Mouse (Mus musculus): ENCODE data around the gene Twsg1. TPM values are rescaled to one million over a fixed set of nuclear protein-coding genes. Genes with fewer than 3 reads are reported as not detected.

The Twsg1 gene
- polyA plus RNA-seq, 1 experiment from 2014 or later = 92.9 TPM

DNA sequence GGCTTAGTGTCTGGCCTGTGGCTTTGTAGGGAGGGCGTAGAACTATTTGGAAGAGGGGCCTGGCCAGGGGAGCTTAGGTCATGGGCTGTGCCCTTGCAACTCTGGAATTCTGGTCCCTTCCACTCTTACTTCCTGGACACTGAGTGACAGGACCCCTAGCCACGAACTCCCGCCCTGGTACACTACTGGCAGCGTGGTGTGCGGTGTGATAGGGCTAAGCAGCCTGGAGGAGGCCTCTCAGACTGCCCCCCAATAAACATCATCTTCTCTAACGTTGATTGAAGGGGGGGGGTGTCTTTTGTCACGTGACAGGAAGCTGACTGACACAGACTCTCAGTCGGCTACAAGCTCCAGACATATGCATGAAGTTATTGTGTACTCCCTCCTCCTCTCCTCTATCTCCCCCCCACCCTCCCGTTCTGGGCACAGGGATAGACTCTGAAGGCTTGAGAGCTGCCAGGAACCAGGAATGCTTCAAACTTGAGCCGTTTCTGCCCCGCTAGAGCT, 44.1 kb downstream of the Twsg1 start:
- no peak overlapping the region for H3K4me2 ChIP-seq (replicated peaks)
- WGBS = 68% methylated on average over 11 of the region's 11 CpGs
- H3K9me3 ChIP-seq = no peaks in the 10 kb centered on the region
- no peaks in the 10 kb centered on the region for H3K36me3 ChIP-seq
- H3K4me1 ChIP-seq = 0 out of 2 replicates have a peak, but pooled peaks cover 3% of the 10 kb centered on the region
- no peak for ATAC-seq (ENCODE audit: low FRiP score, low read depth)
- no peaks in the 10 kb centered on the region for H3K27me3 ChIP-seq
- H3K27ac ChIP-seq (replicated peaks) = no peak overlapping the region
- H3K9ac ChIP-seq (replicated peaks) = no peak overlapping the region
- H3K4me3 ChIP-seq = no peak overlapping the region

DNA sequence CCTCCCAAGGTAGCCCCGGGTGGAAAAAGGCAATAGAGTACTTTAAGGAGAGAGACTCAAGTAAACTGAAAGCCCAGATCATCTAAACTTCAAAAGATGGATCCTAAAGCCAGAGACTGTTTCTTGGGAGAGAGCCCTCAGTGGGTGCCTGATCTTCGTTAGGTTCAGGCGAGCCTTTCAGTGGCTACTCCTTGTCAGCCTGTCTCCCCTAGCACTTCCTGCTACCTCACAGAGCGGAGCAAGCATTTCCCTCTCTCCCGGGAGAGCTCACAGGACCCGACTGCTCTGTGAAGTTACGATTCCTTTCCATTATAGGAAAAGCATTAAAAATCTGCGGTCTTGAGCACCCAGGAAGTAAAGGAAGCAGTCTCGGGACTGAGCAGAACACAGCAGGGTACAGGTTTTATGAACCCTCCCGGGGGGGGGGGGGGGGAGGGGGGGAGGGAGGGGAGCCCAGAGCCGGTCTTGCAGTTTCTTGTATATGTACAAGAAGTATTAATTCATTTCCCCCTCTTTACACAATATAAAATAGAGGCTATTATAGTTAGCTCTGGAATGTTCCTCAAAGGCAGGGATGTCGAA, 44.6 kb downstream of the Twsg1 start:
- Histone ChIP-seq H3K4me1 (0 out of 2 replicates have a peak, but pooled peaks cover 3% of the 10 kb centered on the region), H3K36me3 (no peaks in the 10 kb centered on the region), H3K9ac (replicated peaks) (no peak overlapping the region), H3K4me2 (replicated peaks) (no peak overlapping the region), H3K9me3 (no peaks in the 10 kb centered on the region), H3K27me3 (no peaks in the 10 kb centered on the region), H3K27ac (replicated peaks) (no peak overlapping the region), H3K4me3 (no peak overlapping the region)
- 46% methylated on average over 11 of the region's 12 CpGs for WGBS
- no peak for ATAC-seq (ENCODE audit: low FRiP score, low read depth)

- Histone ChIP-seq H3K4me1 (0 out of 2 replicates have a peak, but pooled peaks cover 3% of the 10 kb centered on the region), H3K4me3 (no peak overlapping the region), H3K9me3 (no peaks in the 10 kb centered on the region), H3K36me3 (no peaks in the 10 kb centered on the region), H3K27ac (replicated peaks) (no peak overlapping the region), H3K4me2 (replicated peaks) (no peak overlapping the region), H3K27me3 (no peaks in the 10 kb centered on the region), H3K9ac (replicated peaks) (no peak overlapping the region)
- WGBS = 71% methylated on average over 14 of the region's 14 CpGs
- ATAC-seq (ENCODE audit: low FRiP score, low read depth) = no peak
Measured at GRCm38 (mm10) chr17:65905241-65905640, 45.8 kb downstream of the Twsg1 start.

DNA sequence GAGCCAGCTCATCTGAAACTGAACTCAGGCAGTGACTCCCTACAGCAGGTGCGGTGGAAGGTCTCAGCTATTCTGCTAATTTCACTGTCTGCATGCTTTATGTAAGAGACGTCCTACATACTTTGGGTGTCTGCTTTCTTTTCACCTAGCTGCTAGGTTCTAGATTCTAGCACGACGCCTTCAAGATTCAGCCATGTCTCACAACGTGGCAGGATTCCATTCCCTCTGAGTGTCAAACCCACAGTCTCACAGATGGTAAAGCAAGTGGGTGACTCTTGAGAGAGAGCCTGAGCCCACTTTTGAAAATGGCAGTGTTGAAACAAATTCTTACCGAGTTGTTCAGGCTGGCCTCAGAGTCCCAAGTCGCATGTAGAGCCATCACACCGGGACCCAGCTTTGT, 47.2 kb downstream of the Twsg1 start:
- Histone ChIP-seq H3K36me3 (no peaks in the 10 kb centered on the region), H3K9me3 (no peaks in the 10 kb centered on the region), H3K9ac (replicated peaks) (no peak overlapping the region), H3K4me2 (replicated peaks) (no peak overlapping the region), H3K4me1 (0 out of 2 replicates have a peak, but pooled peaks cover 3% of the 10 kb centered on the region), H3K27me3 (no peaks in the 10 kb centered on the region), H3K4me3 (no peak overlapping the region), H3K27ac (replicated peaks) (no peak overlapping the region)
- no peak for ATAC-seq (ENCODE audit: low FRiP score, low read depth)
- WGBS = 92% methylated on average over 8 of the region's 8 CpGs

DNA sequence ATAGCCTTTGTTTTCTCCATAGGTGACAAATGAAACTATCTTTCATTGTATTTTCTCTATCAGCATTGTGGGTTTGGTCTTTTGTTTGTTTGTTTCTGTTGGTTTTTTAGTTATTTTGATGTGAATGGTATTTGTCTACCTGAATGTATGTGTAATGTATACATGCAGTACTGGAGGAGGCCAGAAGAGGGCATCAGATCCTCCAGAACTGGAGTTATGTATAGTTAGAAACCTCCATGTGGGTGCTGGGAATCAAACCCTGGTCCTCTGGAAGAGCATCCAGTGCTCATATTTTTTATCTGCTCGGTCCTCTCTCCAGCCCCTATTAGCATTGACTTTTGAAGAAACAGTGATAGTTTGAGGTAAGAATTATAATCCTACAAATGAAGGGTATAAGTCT, 48.0 kb downstream of the Twsg1 start:
- Histone ChIP-seq H3K9me3 (no peaks in the 10 kb centered on the region), H3K36me3 (no peaks in the 10 kb centered on the region), H3K4me1 (0 out of 2 replicates have a peak, but pooled peaks cover 3% of the 10 kb centered on the region), H3K4me3 (no peak overlapping the region), H3K27me3 (no peaks in the 10 kb centered on the region), H3K4me2 (replicated peaks) (no peak overlapping the region), H3K27ac (replicated peaks) (no peak overlapping the region), H3K9ac (replicated peaks) (no peak overlapping the region)
- ATAC-seq (ENCODE audit: low FRiP score, low read depth) = no peak
- WGBS = 94% methylated on average over 1 of the region's 1 CpGs

- no peaks in the 10 kb centered on the region for H3K27me3 ChIP-seq
- no peak overlapping the region for H3K9ac ChIP-seq (replicated peaks)
- no peak overlapping the region for H3K27ac ChIP-seq (replicated peaks)
- no peak overlapping the region for H3K4me2 ChIP-seq (replicated peaks)
- no peak for ATAC-seq (ENCODE audit: low FRiP score, low read depth)
- 0 out of 2 replicates have a peak, but pooled peaks cover 3% of the 10 kb centered on the region for H3K4me1 ChIP-seq
- H3K36me3 ChIP-seq = no peaks in the 10 kb centered on the region
- 90% methylated on average over 6 of the region's 6 CpGs for WGBS
- no peaks in the 10 kb centered on the region for H3K9me3 ChIP-seq
- no peak overlapping the region for H3K4me3 ChIP-seq
Measured at GRCm38 (mm10) chr17:65902281-65902680, 48.7 kb downstream of the Twsg1 start.

- no peak for ATAC-seq (ENCODE audit: low FRiP score, low read depth)
- H3K27me3 ChIP-seq = no peaks in the 10 kb centered on the region
Measured at GRCm38 (mm10) chr17:65896016-65896415, 55.0 kb downstream of the Twsg1 start.

DNA sequence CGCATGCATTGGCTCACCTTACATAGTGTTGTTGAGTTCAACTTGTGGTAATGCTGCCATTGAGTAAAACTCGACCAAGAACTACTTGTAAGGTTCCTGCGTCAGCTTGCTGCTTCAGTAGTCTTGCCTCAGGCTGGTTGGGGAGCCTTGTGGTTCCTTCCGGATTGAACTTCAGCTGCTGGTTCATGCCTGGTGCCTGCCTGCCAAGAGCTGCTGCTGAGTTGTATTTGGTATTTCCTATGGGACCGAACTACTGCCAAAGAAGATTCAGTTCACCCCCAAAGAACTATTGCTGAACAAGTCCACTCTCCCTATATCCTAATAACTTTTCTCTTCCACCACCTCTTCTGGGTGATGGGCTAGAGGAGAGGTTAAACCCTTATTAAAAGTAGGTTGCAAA, 61.5 kb downstream of the Twsg1 start:
- Histone ChIP-seq H3K9ac (replicated peaks) (no peak overlapping the region), H3K4me1 (peaks cover 8% of the 10 kb centered on the region), H3K27ac (replicated peaks) (no peak overlapping the region), H3K27me3 (no peaks in the 10 kb centered on the region), H3K36me3 (no peaks in the 10 kb centered on the region), H3K9me3 (no peaks in the 10 kb centered on the region), H3K4me3 (no peak overlapping the region), H3K4me2 (replicated peaks) (no peak overlapping the region)
- 83% methylated on average over 5 of the region's 5 CpGs for WGBS
- no peak for ATAC-seq (ENCODE audit: low FRiP score, low read depth)

More at GRCm38 (mm10) chr17:65896016-65896415, 55.0 kb downstream of the Twsg1 start:
- Histone ChIP-seq H3K27ac (replicated peaks) (no peak overlapping the region), H3K4me3 (no peak overlapping the region), H3K4me2 (replicated peaks) (no peak overlapping the region), H3K36me3 (no peaks in the 10 kb centered on the region), H3K9me3 (no peaks in the 10 kb centered on the region), H3K4me1 (no peaks in the 10 kb centered on the region), H3K9ac (replicated peaks) (no peak overlapping the region)
- WGBS = 62% methylated on average over 3 of the region's 3 CpGs

GRCm38 (mm10) chr17:65886571-65886970, 64.5 kb downstream of the Twsg1 start:
- peak overlapping the region; percentile 44; the same call in 1 of the 2 replicates for H3K9ac ChIP-seq (replicated peaks)
- H3K4me1 ChIP-seq = peaks cover 23% of the 10 kb centered on the region
- no peaks in the 10 kb centered on the region for H3K36me3 ChIP-seq
- no peaks in the 10 kb centered on the region for H3K27me3 ChIP-seq
- WGBS = 87% methylated on average over 9 of the region's 9 CpGs
- ATAC-seq (ENCODE audit: low FRiP score, low read depth) = no peak
- H3K4me3 ChIP-seq = peak overlapping the region; percentile 83
- peak overlapping the region; percentile 96; the same call in 1 of the 2 replicates for H3K27ac ChIP-seq (replicated peaks)
- peak overlapping the region; percentile 94 for H3K4me2 ChIP-seq (replicated peaks)
- H3K9me3 ChIP-seq = no peaks in the 10 kb centered on the region

- ATAC-seq (ENCODE audit: low FRiP score, low read depth) = no peak
- H3K9ac ChIP-seq (replicated peaks) = peak within 1 kb of the TSS; percentile 90
- no peaks in the 10 kb centered on the region for H3K27me3 ChIP-seq
- H3K4me1 ChIP-seq = peaks cover 23% of the 10 kb centered on the region
- H3K4me3 ChIP-seq = peak within 1 kb of the TSS; percentile 83
- H3K27ac ChIP-seq (replicated peaks) = peak within 1 kb of the TSS; percentile 96
- no peaks in the 10 kb centered on the region for H3K9me3 ChIP-seq
- peak within 1 kb of the TSS; percentile 94 for H3K4me2 ChIP-seq (replicated peaks)
- H3K36me3 ChIP-seq = no peaks in the 10 kb centered on the region
- WGBS = 11% methylated on average over 14 of the region's 14 CpGs
Measured at GRCm38 (mm10) chr17:65885697-65886529, 65.1 kb downstream of the Twsg1 start, which contains the start of gene Ralbp1. Gene Ralbp1 (minus strand): TSS chr17:65885798.

- Histone ChIP-seq H3K27me3 (no peaks in the 10 kb centered on the region), H3K27ac (replicated peaks) (peak overlapping the region; percentile 96), H3K4me2 (replicated peaks) (peak overlapping the region; percentile 94), H3K9me3 (no peaks in the 10 kb centered on the region), H3K4me1 (peaks cover 23% of the 10 kb centered on the region), H3K9ac (replicated peaks) (peak overlapping the region; percentile 75), H3K4me3 (peak overlapping the region; percentile 83), H3K36me3 (no peaks in the 10 kb centered on the region)
- WGBS = 0% methylated on average over 11 of the region's 11 CpGs
- no peak for ATAC-seq (ENCODE audit: low FRiP score, low read depth)
Measured at GRCm38 (mm10) chr17:65885398-65885696, 65.7 kb downstream of the Twsg1 start.

GRCm38 (mm10) chr17:65884691-65885397, 66.2 kb downstream of the Twsg1 start:
- peak; percentile 100 for ATAC-seq (ENCODE audit: low FRiP score, low read depth)
- Histone ChIP-seq H3K9me3 (no peaks in the 10 kb centered on the region), H3K4me2 (replicated peaks) (peak overlapping the region; percentile 94), H3K27ac (replicated peaks) (peak overlapping the region; percentile 96), H3K36me3 (no peaks in the 10 kb centered on the region), H3K4me3 (peak overlapping the region; percentile 83), H3K4me1 (peaks cover 23% of the 10 kb centered on the region), H3K27me3 (no peaks in the 10 kb centered on the region), H3K9ac (replicated peaks) (peak overlapping the region; percentile 90)
- WGBS = under 1% methylated on average over 63 of the region's 67 CpGs

All from midbrain, embryonic 12.5 days (tissue).